Mouse (Mus musculus): ENCODE measurements around the gene Foxd4.

Foxd4 gene

DNA sequence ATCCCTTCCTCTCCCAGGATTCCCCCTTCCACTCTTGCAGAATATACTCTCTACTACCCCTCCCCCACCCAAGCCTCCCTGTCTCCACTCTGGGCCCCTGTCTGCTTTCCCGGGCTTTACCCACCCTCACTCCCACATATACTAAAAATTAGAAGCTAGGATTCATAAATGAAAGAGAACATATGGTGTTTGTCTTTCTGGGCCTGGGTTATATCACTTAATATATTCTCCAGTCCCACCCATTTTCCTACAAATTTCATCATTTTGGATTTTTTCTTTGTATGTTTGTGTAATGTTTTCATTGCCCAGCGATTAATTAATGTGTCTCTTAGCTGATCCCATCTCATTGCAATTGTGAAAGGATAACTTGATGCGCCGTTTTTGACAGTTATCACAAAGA, 19.8 kb downstream of the Foxd4 start:
- ATAC-seq (ENCODE audit: insufficient number of reproducible peaks, low FRiP score, low TSS enrichment), result no peak

DNA sequence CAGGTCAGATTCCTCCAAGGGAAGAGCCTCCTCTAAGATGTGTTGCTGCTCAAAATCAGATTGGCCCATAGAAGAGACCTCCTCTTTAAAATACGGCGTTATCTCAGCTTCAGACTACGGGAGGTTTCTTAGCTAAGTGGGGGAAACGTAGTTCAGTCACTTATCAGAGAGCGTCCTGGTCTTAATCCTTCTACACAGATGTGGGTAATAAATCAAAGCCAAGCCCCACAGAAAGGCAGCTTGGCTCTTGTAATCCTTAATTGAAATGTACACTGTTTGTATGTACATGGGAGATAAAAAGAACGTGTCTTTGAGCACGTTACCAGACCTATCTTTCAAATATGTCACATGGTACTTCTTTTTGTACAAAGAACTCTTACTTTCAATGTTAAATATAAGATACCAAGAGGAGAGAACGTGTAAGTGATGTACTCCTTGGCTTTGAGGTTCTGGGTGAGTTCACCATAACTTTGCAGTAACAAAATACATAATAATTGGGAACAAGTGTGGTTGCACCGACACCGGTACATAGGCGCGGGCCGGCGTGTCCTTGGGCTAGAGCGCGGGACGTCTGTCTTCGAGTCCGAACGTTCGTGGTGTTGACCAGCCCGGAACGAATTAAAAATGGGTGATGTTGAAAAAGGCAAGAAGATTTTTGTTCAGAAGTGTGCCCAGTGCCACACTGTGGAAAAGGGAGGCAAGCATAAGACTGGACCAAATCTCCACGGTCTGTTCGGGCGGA, 25.7 kb downstream of the Foxd4 start, which contains the start of gene Gm10053:
Gene Gm10053 (plus strand): TSS at position 558 of the 742 bp plus-strand sequence.
- peak; percentile 78 for ATAC-seq (ENCODE audit: insufficient number of reproducible peaks, low FRiP score, low TSS enrichment)

DNA sequence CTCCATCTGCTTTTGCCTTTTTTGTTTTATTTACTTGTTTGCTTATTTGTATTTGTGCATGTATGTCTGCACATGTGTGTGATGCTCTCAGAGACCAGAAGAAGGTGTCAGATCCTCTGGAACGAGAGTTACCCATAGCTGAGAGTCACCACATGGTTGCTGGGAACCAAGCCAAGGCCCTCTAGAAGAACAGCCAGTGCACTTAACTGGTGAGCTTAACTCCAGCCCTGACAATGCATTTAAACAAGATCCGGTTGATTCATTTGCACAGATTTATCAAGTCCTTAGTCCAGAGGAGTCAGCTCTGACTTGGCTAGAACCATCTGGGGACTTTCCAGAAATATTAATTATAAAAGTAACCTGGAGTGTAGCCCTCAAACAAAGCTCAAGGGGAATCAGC, 27.1 kb downstream of the Foxd4 start:
- no peak for ATAC-seq (ENCODE audit: insufficient number of reproducible peaks, low FRiP score, low TSS enrichment)

DNA sequence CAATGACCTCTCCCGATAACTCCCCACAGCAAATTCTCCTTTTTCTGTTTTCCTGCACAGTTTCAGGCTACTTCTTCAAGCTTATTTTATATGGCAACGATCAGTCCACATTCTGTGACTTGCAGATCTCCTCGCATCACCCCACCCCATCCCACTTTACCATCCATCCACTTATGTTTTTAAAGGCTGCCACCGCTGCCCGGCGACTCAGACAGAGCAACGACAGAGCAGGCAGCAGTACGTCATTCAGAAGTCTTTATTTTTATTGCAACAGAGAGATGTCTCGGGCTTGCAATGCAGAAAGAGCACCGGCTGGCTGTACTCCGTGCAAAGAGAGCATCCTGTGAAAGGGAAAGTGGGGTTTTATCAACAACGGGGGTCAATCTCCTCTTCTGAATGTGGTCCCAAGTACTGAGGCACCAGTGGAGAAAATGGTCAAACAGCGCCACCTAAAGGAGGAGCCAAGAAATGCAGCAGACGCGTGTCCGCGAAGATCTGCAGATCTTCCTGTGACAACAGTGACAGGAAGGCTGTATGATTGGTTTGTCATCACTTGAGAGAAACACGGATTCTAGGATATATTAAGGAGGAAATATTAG, 29.9 kb downstream of the Foxd4 start:
- no peak for ATAC-seq (ENCODE audit: insufficient number of reproducible peaks, low FRiP score, low TSS enrichment)

DNA sequence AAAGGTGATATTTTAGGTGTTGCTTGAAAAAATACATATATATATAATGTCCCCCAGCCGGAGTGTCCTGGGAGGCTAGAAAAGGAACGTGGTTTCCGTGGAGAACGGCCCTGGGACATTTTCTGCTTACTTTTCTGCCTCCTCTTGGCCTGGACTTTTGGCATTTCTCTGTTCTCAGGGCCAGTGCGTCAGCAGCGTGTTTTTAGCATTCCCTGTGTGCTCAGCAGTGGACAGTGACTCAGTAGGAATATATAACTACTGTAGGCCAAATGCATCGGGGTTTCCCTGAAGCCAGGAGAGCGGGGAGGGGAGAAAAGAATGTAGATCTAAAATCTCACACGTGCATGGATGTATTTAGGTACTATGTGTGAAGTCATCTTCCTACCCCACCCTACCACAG, 35.6 kb downstream of the Foxd4 start:
- ATAC-seq (ENCODE audit: insufficient number of reproducible peaks, low FRiP score, low TSS enrichment), result no peak

DNA sequence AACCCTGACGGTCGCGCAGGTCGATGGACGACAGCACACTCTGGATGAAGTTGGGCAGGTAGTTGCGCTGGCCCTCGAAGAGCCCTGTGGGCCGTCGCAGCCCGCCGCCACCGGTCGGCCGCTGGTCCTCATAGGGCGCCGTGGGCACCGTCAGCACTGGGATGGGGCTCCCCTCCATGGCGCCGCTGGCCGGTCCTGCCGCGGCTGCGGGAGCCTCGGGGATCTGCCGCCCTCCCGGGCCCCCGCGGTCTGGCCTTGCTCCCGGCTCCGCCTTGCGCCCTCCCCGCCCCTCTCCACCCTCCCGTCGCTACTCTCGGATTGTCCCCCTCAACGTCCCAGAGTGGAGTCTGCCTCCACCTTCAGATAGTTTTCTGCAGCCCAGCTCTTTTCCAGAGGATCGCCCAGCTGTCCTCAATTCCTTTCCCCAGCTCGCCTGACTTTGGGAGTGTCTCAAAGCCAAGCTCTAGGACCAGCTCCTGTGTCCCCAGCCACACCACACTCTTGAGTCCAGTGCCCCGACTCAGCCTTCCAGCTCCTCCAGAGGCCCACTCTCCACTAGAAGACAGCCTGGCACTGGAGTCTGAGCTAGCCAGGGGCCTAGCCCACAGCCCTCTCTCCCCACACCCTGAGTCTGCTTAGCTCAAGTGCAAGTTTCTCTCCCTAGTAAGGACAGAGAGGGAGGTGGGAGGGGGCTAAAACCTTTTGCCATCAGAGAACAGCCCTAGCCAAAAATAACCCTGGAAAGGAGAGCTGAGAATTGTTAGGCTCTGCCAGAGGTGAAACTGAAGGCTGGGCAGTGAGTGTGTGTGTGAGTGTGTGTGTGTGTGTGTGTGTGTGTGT, 39.2 kb downstream of the Foxd4 start, which contains the start of gene Pgm5:
Gene Pgm5 (minus strand): TSS at position 244 of the 840 bp plus-strand sequence.
- ATAC-seq (ENCODE audit: insufficient number of reproducible peaks, low FRiP score, low TSS enrichment), result no peak

DNA sequence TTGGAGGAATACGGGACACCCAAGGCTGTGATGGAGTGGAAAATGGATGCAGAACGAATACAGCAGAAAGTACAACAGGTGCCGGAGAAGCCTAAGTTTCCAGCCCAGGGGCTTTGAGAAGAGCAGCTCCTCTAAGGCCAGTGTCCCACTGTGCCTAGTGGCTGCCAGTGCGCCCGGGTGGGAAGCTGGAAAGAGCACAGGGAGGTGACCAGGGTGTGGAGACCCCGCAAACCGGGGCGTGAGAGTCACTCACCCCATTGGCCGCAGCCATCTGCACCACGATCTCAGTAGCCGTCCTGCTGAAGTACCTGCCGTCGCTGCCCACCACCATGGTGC, 39.8 kb downstream of the Foxd4 start:
- ATAC-seq (ENCODE audit: insufficient number of reproducible peaks, low FRiP score, low TSS enrichment), result no peak

DNA sequence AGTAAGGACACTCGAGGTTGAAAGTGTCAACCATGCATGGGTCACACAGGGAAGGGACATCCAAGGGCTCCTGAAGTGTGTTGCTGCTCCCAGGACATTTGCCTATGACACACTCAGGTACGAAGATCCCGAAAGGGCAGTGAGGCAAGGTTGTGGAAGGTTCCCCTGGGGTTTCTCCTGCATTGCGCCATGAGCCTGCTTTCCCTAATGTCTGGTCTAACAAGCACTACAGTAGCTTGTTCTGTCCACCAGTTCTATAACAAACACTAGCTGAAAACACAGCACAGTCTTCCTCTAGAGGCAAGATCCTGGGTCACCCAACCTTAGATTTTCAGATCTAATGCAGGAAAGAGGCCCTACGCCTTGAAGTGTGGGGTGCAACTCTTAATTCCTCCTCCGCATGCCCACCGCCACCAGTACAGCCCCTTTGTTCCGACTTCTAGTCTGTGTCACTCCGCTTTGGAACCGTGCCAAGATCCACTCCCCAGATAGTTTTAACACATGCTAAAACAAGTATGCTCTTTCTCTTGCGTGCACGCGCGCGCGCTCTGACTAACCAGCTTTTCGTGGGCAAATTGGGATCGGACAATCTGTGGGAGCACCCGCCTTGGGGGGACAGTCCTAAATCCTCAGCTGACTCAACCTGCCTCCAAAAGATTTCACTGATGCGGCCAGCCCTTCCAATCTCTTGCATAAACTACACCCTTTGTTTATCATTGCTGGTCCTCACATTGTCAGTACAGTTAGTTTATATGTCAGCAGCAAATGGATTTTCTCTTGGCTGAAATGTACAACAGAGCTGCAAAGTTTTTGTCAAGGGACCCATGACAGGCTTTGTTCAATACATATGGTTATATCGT, 49.3 kb downstream of the Foxd4 start:
- ATAC-seq (ENCODE audit: insufficient number of reproducible peaks, low FRiP score, low TSS enrichment), result no peak

Data from cerebellum, adult (tissue).